Mouse (Mus musculus) 3134 (cell line): Measurements from ENCODE around the gene Gng12.
"Not testable (repeated sequence)": the region's sequence is repeated elsewhere in the genome, so short reads cannot be mapped to it uniquely, and the experiment has no call there.

Experiments used
- DNase-seq: peaks from one replicate; pipeline ENCODE4 v3.0.0-alpha.2; 2011; ENCODE audit warnings: low spot score; ENCODE audit not compliant: insufficient read length; ENCODE audit errors: extremely low read depth

Gng12 gene

GRCm38 (mm10) chr6:67021308-67021707 is 125.1 kb downstream of the Gng12 start:
- no peak for DNase-seq

- no peak for DNase-seq
Measured at GRCm38 (mm10) chr6:67023729-67024128, 127.5 kb downstream of the Gng12 start.

GRCm38 (mm10) chr6:67026661-67027060 is 130.5 kb downstream of the Gng12 start:
- DNase-seq = no peak

GRCm38 (mm10) chr6:67027438-67028142 is 131.4 kb downstream of the Gng12 start:
- DNase-seq = peak; percentile 30

- DNase-seq = no peak
Measured at GRCm38 (mm10) chr6:67029312-67029950, 133.2 kb downstream of the Gng12 start.

GRCm38 (mm10) chr6:67029987-67030386 is 133.8 kb downstream of the Gng12 start:
- no peak for DNase-seq

GRCm38 (mm10) chr6:67030416-67030815 is 134.2 kb downstream of the Gng12 start:
- DNase-seq = no peak

- DNase-seq = no peak
Measured at GRCm38 (mm10) chr6:67030846-67031245, 134.6 kb downstream of the Gng12 start.

- DNase-seq = not testable (repeated sequence)
Measured at GRCm38 (mm10) chr6:67032551-67032950, 136.4 kb downstream of the Gng12 start.

GRCm38 (mm10) chr6:67032972-67033371 is 136.8 kb downstream of the Gng12 start:
- DNase-seq = not testable (repeated sequence)

- peak; percentile 41 for DNase-seq
Measured at GRCm38 (mm10) chr6:67033604-67034003, 137.4 kb downstream of the Gng12 start.

- DNase-seq = no peak
Measured at GRCm38 (mm10) chr6:67034331-67035130, 138.3 kb downstream of the Gng12 start.

GRCm38 (mm10) chr6:67035388-67036299 is 139.4 kb downstream of the Gng12 start:
- DNase-seq = peak; percentile 82

- DNase-seq = peak; percentile 94
Measured at GRCm38 (mm10) chr6:67036356-67036811, 140.2 kb downstream of the Gng12 start.

GRCm38 (mm10) chr6:67036837-67037628 is 140.8 kb downstream of the Gng12 start, which contains the start of gene Gadd45a:
Gene Gadd45a (minus strand): TSS chr6:67037457.
- DNase-seq = peak; percentile 99

- DNase-seq = no peak
Measured at GRCm38 (mm10) chr6:67038964-67039363, 142.8 kb downstream of the Gng12 start.

GRCm38 (mm10) chr6:67040904-67041410 is 144.8 kb downstream of the Gng12 start:
- peak; percentile 39 for DNase-seq

GRCm38 (mm10) chr6:67045424-67045823 is 149.2 kb downstream of the Gng12 start:
- DNase-seq = no peak

- DNase-seq = no peak
Measured at GRCm38 (mm10) chr6:67046937-67047336, 150.7 kb downstream of the Gng12 start.
